Mouse (Mus musculus): ENCODE measurements around the gene Tssc4.

The Tssc4 gene

GRCm38 (mm10) chr7:143046358-143046757, 22.7 kb upstream of the Tssc4 start:
- DNase-seq, result no peak

- no peak for DNase-seq
Measured at GRCm38 (mm10) chr7:143049331-143049730, 19.7 kb upstream of the Tssc4 start.

GRCm38 (mm10) chr7:143049841-143050816, 18.9 kb upstream of the Tssc4 start:
- DNase-seq, result no peak

- no peak for DNase-seq
Measured at GRCm38 (mm10) chr7:143051316-143051715, 17.7 kb upstream of the Tssc4 start.

GRCm38 (mm10) chr7:143052626-143053007, 16.4 kb upstream of the Tssc4 start, which contains the start of gene Cd81:
Gene Cd81, plus strand, starts transcription at chr7:143052739.
- DNase-seq, result peak; percentile 84

- DNase-seq, result peak; percentile 69
Measured at GRCm38 (mm10) chr7:143053008-143053899, 15.8 kb upstream of the Tssc4 start.

GRCm38 (mm10) chr7:143053961-143054611, 15.0 kb upstream of the Tssc4 start:
- DNase-seq, result no peak

GRCm38 (mm10) chr7:143054612-143054965, 14.5 kb upstream of the Tssc4 start:
- DNase-seq, result no peak

- DNase-seq, result no peak
Measured at GRCm38 (mm10) chr7:143055001-143055400, 14.0 kb upstream of the Tssc4 start.

GRCm38 (mm10) chr7:143055499-143056186, 13.4 kb upstream of the Tssc4 start:
- DNase-seq, result no peak

- DNase-seq, result no peak
Measured at GRCm38 (mm10) chr7:143057023-143057422, 12.0 kb upstream of the Tssc4 start.

- no peak for DNase-seq
Measured at GRCm38 (mm10) chr7:143057667-143058220, 11.3 kb upstream of the Tssc4 start.

- DNase-seq, result no peak
Measured at GRCm38 (mm10) chr7:143058221-143058697, 10.8 kb upstream of the Tssc4 start.

GRCm38 (mm10) chr7:143059202-143059870, 9.7 kb upstream of the Tssc4 start:
- no peak for DNase-seq

- no peak for DNase-seq
Measured at GRCm38 (mm10) chr7:143062704-143063103, 6.3 kb upstream of the Tssc4 start.

GRCm38 (mm10) chr7:143064226-143064625, 4.8 kb upstream of the Tssc4 start:
- peak; percentile 30 for DNase-seq

- DNase-seq, result no peak
Measured at GRCm38 (mm10) chr7:143065692-143066091, 3.4 kb upstream of the Tssc4 start.

- no peak for DNase-seq
Measured at GRCm38 (mm10) chr7:143067469-143067868, 1.6 kb upstream of the Tssc4 start.

- no peak for DNase-seq
Measured at GRCm38 (mm10) chr7:143067897-143068296, 1.2 kb upstream of the Tssc4 start.

GRCm38 (mm10) chr7:143068316-143068881, 650 bp upstream of the Tssc4 start:
- no peak for DNase-seq
